Mouse (Mus musculus): ENCODE measurements around the gene Lysmd2. TPM values are rescaled to one million over a fixed set of nuclear protein-coding genes. Genes with fewer than 3 reads are reported as not detected.
"Not testable (repeated sequence)": the region's sequence is repeated elsewhere in the genome, so short reads cannot be mapped to it uniquely, and the experiment has no call there.

Lysmd2 gene
- total RNA-seq (2021) (10 to 100 TPM in 1 of 2 experiments, 1 to 10 TPM in 1; 10.0 to 18.3 TPM), polyA plus RNA-seq (2012; rRNA removed) (30.3 and 50.1 TPM in 2 replicates)
- long read RNA-seq, transcript Lysmd2-201 (3 exons, 1,189 nt): major isoform, 27 of 28 reads
- long read RNA-seq, partial matches to known transcripts: 0 of 28 reads
- long read RNA-seq, other reads (novel, unspliced or antisense): 1 of 28 reads

GRCm38 (mm10) chr9:75625556-75626307 is at the start of gene Lysmd2:
Lysmd2 (plus strand) TSS chr9:75625741.
- DNase-seq: peak; percentile 92

GRCm38 (mm10) chr9:75579321-75579720 is 46.2 kb upstream of the Lysmd2 start:
- DNase-seq: no peak

DNA sequence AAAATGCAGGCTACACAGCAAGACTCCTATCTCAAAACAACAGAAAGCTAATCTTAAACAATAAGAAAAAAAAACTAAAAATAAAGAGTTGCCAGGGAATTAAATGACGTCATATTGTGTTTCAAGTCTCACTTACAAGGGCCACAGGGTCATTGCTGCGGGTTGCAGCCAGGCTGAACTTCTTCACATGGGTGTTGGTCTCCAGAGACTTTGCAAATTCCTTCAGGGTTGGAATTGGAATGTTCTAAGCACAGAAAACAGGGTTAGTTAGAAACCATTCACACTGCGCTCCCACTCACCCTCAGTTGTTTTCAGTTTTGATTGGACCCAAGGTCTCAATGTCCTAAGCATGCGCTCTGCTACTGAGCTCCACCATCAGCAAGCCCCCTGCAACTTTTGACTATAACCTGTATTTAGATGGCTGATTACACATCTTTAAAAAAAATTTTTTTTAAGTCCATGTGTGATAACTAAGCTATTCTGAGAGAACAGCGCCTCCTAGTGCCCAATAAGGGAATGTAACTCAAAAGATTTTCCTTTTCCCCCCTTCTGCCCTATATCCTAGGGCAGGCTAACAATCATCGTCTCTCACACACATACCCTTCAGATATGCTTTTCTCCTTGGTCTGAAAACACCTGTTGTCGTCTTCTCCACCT is 43.7 kb upstream of the Lysmd2 start:
- no peak for DNase-seq

DNA sequence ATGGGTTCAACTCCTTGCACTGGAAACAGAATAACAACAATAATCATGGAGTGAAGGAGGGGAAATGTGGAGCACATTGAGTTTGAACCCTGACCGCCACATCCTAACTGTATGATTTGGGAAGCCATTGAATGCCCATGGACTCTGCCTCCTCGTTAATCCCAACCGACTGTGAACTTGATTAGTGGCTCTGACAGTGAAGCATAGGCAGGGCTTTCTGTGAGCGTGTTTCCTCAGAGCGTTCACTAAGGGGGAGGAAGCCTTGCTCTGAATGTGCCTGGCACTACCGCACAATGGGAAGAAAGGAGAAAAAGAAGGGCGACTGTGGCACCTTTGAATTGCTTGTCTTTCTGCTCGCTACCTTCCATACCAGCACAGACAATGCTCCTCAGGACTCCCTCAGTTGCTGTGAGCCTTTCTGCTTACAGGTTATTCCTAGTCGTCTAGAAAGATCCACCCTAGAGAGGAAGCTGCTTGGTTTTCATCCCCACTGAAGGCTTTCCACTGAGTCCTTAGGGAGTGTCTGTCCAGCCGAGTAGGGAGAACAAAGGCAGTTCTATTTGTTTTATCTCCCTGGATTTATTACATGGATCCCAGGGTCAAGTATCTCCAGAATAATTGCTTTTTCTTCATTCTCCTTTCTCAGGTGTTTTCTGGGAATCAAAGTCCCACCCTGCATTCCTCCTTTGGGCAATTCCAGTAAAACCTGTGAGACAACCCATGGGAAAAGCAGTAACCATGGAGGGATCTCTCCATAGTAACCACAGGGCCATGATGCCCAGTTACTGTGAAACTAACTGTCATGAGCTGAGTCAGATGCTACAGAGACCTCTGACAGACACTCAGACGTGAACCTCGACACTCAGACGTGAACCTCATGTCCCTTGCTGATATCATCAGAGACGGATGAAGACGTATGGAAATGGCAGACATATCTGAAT is 35.4 kb upstream of the Lysmd2 start:
- DNase-seq: no peak

GRCm38 (mm10) chr9:75593481-75593880 is 32.1 kb upstream of the Lysmd2 start:
- no peak for DNase-seq

DNA sequence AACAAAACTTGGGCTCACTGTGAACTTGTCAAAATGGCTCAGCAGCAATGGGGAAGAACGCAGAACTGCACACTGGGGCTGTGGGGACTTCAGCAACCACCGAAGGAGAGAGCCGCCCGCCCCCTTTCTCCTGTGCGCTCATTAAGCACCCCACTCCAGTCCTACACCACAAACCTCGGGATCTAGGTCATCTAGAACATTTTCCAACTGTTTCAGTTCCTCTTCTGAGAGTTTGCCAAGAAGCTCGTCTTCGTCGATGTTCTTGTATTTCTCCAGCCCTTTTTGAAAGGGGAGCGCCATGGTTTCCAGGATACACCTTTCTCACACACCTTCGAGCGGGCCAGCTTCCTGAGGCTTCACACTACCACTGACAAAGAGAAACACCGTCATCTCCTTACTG is 28.5 kb upstream of the Lysmd2 start:
- no peak for DNase-seq

GRCm38 (mm10) chr9:75597596-75597995 is 27.9 kb upstream of the Lysmd2 start:
- no peak for DNase-seq

DNA sequence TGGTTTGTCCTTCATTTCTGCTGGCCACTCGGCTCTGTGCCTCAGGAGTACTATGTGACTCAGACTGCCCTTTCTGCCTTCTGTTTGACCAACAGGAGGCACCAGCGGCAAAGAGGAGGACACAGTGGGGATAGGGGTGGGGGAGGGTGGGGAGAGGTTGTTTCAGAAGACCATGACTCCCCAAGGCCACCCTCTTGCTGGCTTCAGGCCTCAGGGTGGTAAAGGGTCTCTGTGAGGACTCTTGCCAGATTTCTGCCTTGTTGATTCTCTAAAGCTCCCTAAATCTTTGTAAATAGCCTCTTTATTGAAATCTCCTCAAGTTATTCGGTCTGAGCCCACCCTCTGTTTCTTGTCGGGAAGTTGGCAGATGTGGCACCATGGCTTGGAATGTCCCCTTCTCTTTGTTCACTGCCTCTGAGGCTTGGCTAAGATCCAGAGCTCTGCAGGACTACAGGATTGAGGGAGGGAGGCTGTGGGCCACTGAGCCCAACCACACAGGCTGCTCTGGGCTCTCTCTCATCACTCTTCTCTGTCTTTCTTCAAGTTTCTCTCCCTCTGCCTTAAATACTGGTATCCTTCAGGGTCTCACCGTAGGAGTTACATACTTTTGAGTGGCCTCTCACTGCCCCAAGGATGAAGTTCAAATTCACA is 26.2 kb upstream of the Lysmd2 start:
- DNase-seq: no peak

DNA sequence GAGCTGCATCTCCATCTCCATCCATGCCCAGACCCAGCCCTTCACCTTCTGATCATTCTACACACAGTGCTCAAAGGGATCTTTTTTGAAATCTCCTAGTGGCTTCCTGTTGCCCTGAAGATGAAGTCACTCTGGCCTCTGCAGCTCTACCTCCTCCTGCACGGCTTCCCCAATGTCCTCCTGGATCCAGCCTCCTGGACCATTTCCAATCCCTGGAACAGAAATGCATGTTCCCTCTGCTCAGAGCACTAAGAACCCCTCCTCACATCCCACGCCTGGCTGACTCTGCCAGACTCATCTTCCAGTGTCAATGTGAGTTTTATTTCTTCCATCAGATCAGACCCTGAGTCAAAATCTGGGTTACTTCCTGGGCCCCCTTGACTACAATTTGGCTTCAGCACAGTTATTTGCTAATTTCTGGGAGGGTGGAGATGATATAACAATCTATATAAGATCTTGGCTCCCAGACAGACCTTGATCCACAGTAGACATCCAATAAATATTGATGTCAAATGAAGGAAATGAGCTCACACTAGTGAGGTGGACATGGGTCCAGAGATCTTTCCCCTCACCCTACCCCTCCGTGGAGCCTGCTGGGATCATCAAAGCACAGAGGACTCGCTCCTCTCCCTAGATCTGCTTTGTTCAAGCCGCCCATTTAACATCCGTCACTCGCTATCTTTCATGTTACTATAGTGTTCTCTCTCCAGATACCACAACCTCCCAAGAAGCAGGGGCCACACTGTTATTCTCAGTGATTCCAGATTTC is 25.2 kb upstream of the Lysmd2 start:
- no peak for DNase-seq

GRCm38 (mm10) chr9:75601510-75601909 is 24.0 kb upstream of the Lysmd2 start:
- no peak for DNase-seq

DNA sequence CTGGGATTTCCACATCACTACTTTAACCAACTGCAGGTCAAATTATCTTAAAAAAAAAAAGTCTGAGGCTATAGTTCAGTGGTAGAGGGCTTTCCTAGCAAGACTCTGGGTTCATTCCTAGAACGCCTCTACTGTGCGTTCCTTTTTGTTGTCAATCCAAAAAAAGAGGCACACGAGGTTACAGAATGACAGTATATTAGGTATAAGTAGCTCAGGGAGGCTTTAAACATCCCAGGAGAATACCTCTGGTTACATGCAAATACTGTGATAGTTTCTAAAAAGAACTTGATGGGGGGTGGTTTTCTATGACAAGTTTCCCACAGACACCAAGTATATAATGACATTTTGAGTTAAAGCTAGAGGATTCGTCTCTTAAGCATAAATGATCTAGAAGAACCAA is 18.0 kb upstream of the Lysmd2 start:
- DNase-seq: no peak

GRCm38 (mm10) chr9:75609505-75609904 is 16.0 kb upstream of the Lysmd2 start:
- no peak for DNase-seq

DNA sequence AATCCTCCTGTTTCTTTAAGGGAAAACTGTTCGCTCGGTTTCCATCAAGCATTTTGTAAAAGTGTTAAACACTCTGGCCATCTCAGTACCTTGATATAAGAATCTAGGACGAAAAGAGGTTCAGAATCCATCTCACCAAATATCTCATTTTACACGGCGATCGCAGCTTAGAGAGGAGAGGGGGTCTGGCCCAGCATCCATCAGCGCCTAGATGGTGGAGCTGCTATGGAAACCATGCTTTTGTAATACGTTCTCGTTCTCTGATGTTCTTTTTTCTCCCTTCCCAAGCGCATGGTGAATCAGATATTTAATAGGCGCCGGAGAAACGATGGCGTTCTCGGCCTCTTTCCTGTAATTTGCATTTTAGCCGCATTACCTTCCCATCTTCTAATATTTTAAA is 15.6 kb upstream of the Lysmd2 start:
- no peak for DNase-seq

- peak; percentile 66 for DNase-seq
Observed at GRCm38 (mm10) chr9:75610571-75611493, 14.7 kb upstream of the Lysmd2 start, which contains the start of gene Tmod2. Tmod2 (minus strand) TSS chr9:75611325.

- DNase-seq: no peak
Observed at GRCm38 (mm10) chr9:75616560-75616959, 9.0 kb upstream of the Lysmd2 start.

GRCm38 (mm10) chr9:75618836-75619400 is 6.6 kb upstream of the Lysmd2 start:
- DNase-seq: no peak

- DNase-seq: not testable (repeated sequence)
Observed at GRCm38 (mm10) chr9:75619761-75620160, 5.8 kb upstream of the Lysmd2 start.

DNA sequence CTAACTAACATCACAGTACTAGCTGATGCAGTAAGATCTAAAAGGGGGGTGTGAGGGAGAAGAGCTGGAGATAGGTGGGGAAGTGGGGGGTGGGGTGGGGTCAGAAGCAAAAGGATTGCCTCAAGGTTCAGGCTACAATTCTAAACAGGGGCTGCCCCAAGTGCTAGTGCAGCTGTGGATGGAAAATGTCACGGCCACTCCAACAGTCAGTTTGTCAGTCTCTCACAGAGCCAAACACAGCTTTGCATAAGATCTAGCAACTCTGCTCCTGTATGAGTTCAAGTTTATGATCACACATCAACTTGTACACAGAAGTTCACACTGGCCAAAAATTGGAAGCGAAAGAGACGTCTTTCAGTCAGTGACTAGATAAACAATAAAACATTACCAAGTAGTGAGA is 4.1 kb upstream of the Lysmd2 start:
- DNase-seq: no peak

GRCm38 (mm10) chr9:75624983-75625555 is 472 bp upstream of the Lysmd2 start:
- no peak for DNase-seq
